Comparison of ENCODE assay signal across 12 mouse cellular contexts in genomic region chr13:78205426-78205825, GRCm38 (mm10). TPM values are rescaled to one million over a fixed set of nuclear protein-coding genes. Genes with fewer than 3 reads are reported as not detected.
A peak's percentile ranks its signal among the peaks of the same experiment; 100 is the strongest.
DNase-seq lines count a peak whose midpoint lies in the region; ATAC-seq lines count a peak whose summit lies in the region.
"Had no signal": no experiment of that assay in that cellular context is flagged by ENCODE, and none has a peak within 500 bp of the region (broad histone marks: within the 10 kb centered on the region; RNA-seq: fewer than 3 reads in every experiment).

No protein-coding gene starts in this region.

- ATAC-seq in forebrain, embryonic 11.5 days (replicated peaks; ENCODE audit: low FRiP score): no peak
- ATAC-seq in hindbrain, embryonic 16.5 days: no peak
- ATAC-seq in neural tube, embryonic 13.5 days (ENCODE audit: low read depth): no peak

- peaks cover 15% of the 10 kb centered on the region for H3K27me3 ChIP-seq in forebrain, embryonic 11.5 days (ENCODE audit: control insufficient read depth, insufficient read depth, low read length)
- H3K27me3 ChIP-seq in hindbrain, embryonic 16.5 days (replicated peaks; ENCODE audit: control insufficient read depth, insufficient read depth, low read length): no peaks in the 10 kb centered on the region
- H3K27me3 ChIP-seq in neural tube, embryonic 13.5 days: no peaks in the 10 kb centered on the region

- H3K27ac ChIP-seq in forebrain, embryonic 11.5 days (ENCODE audit: low read depth, low read length): no peak overlapping the region
- H3K27ac ChIP-seq in hindbrain, embryonic 16.5 days (ENCODE audit: low read depth, low read length): no peak overlapping the region
- H3K27ac ChIP-seq in neural tube, embryonic 13.5 days (replicated peaks): 0 out of 2 replicates have a peak overlapping the region, but pooled peaks have one; percentile 15
- H3K27ac ChIP-seq: lung, embryonic 15.5 days had no signal

- no peaks in the 10 kb centered on the region for H3K36me3 ChIP-seq in forebrain, embryonic 11.5 days (ENCODE audit: control insufficient read depth, insufficient read depth, low read length)
- H3K36me3 ChIP-seq in hindbrain, embryonic 16.5 days (ENCODE audit: control insufficient read depth, insufficient read depth, low read length): no peaks in the 10 kb centered on the region
- H3K36me3 ChIP-seq in neural tube, embryonic 13.5 days: no peaks in the 10 kb centered on the region
- H3K36me3 ChIP-seq: lung, embryonic 15.5 days had no signal

- peaks cover 30% of the 10 kb centered on the region for H3K4me1 ChIP-seq in forebrain, embryonic 11.5 days (replicated peaks; ENCODE audit: control insufficient read depth, insufficient read depth, low read length)
- H3K4me1 ChIP-seq in hindbrain, embryonic 16.5 days (ENCODE audit: control insufficient read depth, insufficient read depth, low read depth, low read length): peaks cover 26% of the 10 kb centered on the region
- H3K4me1 ChIP-seq in neural tube, embryonic 13.5 days (replicated peaks): peaks cover 57% of the 10 kb centered on the region

- H3K9ac ChIP-seq in forebrain, embryonic 11.5 days (ENCODE audit: low read length): no peak overlapping the region
- no peak overlapping the region for H3K9ac ChIP-seq in hindbrain, embryonic 16.5 days (ENCODE audit: low read depth, low read length)
- H3K9ac ChIP-seq in neural tube, embryonic 13.5 days: no peak overlapping the region
- H3K9ac ChIP-seq: lung, embryonic 15.5 days had no signal

- H3K4me2 ChIP-seq in forebrain, embryonic 11.5 days (ENCODE audit: low read depth, low read length, severe bottlenecking): 0 out of 2 replicates have a peak overlapping the region, but pooled peaks have one; percentile 15
- H3K4me2 ChIP-seq in hindbrain, embryonic 16.5 days (ENCODE audit: low read length): peak overlapping the region; percentile 4; the same call in 1 of the 2 replicates
- peak overlapping the region; percentile 88 for H3K4me2 ChIP-seq in neural tube, embryonic 13.5 days
- H3K4me2 ChIP-seq: lung, embryonic 15.5 days had no signal

- no peaks in the 10 kb centered on the region for H3K9me3 ChIP-seq in forebrain, embryonic 11.5 days (ENCODE audit: control insufficient read depth, low read length)
- H3K9me3 ChIP-seq in hindbrain, embryonic 16.5 days (ENCODE audit: control insufficient read depth, low read length): no peaks in the 10 kb centered on the region
- H3K9me3 ChIP-seq in neural tube, embryonic 13.5 days: no peaks in the 10 kb centered on the region
- H3K9me3 ChIP-seq: lung, embryonic 15.5 days had no signal

- H3K4me3 ChIP-seq in forebrain, embryonic 11.5 days (ENCODE audit: low read depth, low read length): no peak overlapping the region
- no peak overlapping the region for H3K4me3 ChIP-seq in hindbrain, embryonic 16.5 days (ENCODE audit: low read length)
- no peak overlapping the region for H3K4me3 ChIP-seq in neural tube, embryonic 13.5 days
- H3K4me3 ChIP-seq: lung, embryonic 15.5 days had no signal

- DNase-seq in embryo, embryonic 9.5 days (ENCODE audit: extremely low spot score): peak; percentile 13
- DNase-seq in embryo, embryonic 10.5 days (ENCODE audit: low spot score): no peak
- no peak for DNase-seq in forebrain, embryonic 11.5 days (ENCODE audit: low spot score)
- DNase-seq in lung, postnatal 25 days (ENCODE audit: low spot score): no peak
- DNase-seq in T-cell, adult 2 months (ENCODE audit: low spot score): no peak
- DNase-seq in testis, postnatal 14 days (ENCODE audit: low spot score): no peak
- DNase-seq: cerebellum, adult 11-12 months; gastrocnemius, postnatal 36 days; kidney, postnatal 36 days had no signal

RNA-seq across cellular contexts. Expression of gene Nr2f1, which starts 5.9 kb away (rescaled TPM):
- 110 and 122 TPM in 2 replicates for polyA plus RNA-seq in forebrain, embryonic 11.5 days (2014; fragmentation: Nextera tagmentation; extraction: Ambion mirVana)
- polyA plus RNA-seq in hindbrain, embryonic 16.5 days (2015; fragmentation: Nextera tagmentation; extraction: Ambion mirVana): 42.9 and 44.3 TPM in 2 replicates
- polyA plus RNA-seq in neural tube, embryonic 13.5 days (2015; fragmentation: Nextera tagmentation; extraction: Ambion mirVana): 46.8 and 47.9 TPM in 2 replicates

Comparison
In these comparisons a context has a peak if more than half of its experiments do, and no peak if none do; other contexts are left out.
1. H3K4me2 ChIP-seq: peak in every context shown above with its lines; median percentile 88 in neural tube, embryonic 13.5 days; 15 in forebrain, embryonic 11.5 days; 4 in hindbrain, embryonic 16.5 days.